Mouse (Mus musculus) limb, embryonic 15.5 days (tissue): ENCODE measurements around the gene Tnnc2. TPM values are rescaled to one million over a fixed set of nuclear protein-coding genes. Genes with fewer than 3 reads are reported as not detected.

ENCODE experiments used
- ATAC-seq: fragments of 200-750 bp; cut with Nextera tagmentation; 2 replicates; pipeline ENCODE4 v1.8.0; 2017; ENCODE audit warnings: low read depth, moderate TSS enrichment; ENCODE audit not compliant: insufficient number of reproducible peaks, low FRiP score, low TSS enrichment
- H3K27ac ChIP-seq: fragments of 300-500 bp; sonication (generic); 2 replicates; pipeline ENCODE4 v1.5.1; 2015; ENCODE audit warnings: moderate library complexity, mild to moderate bottlenecking, inconsistent platforms
- H3K27me3 ChIP-seq: fragments of 300-500 bp; sonication (generic); 2 replicates; pipeline ENCODE4 v1.6.1; 2015; ENCODE audit warnings: inconsistent platforms
- H3K36me3 ChIP-seq: fragments of 300-500 bp; sonication (generic); 2 replicates; pipeline ENCODE4 v1.6.1; 2015; ENCODE audit warnings: inconsistent platforms
- H3K4me1 ChIP-seq: fragments of 300-500 bp; sonication (generic); 2 replicates; pipeline ENCODE4 v1.6.1; 2015; ENCODE audit warnings: inconsistent platforms
- H3K4me2 ChIP-seq: fragments of 300-500 bp; sonication (generic); 2 replicates; pipeline ENCODE4 v1.6.1; 2015; ENCODE audit warnings: mild to moderate bottlenecking, inconsistent platforms
- H3K4me3 ChIP-seq: fragments of 300-500 bp; sonication (generic); 2 replicates; pipeline ENCODE4 v1.5.1; 2015; ENCODE audit warnings: mild to moderate bottlenecking, inconsistent platforms
- H3K9ac ChIP-seq: fragments of 300-500 bp; sonication (generic); 2 replicates; pipeline ENCODE4 v1.6.1; 2015; ENCODE audit warnings: inconsistent platforms
- H3K9me3 ChIP-seq: fragments of 300-500 bp; sonication (generic); 2 replicates; pipeline ENCODE4 v1.6.1; 2016; ENCODE audit warnings: inconsistent platforms
- WGBS: fragments of 180-500 bp; shearing (Covaris S2); methylation state at CpG from one replicate; pipeline ENCODE4 v1.1.7; 2015; 5-methylcytosine and 5-hydroxymethylcytosine counted together
- polyA plus RNA-seq: library from polyadenylated mRNA; unstranded; fragments of >200 nt; fragmentation: Nextera tagmentation; extraction: Ambion mirVana; gene quantifications from 2 replicates; pipeline ENCODE4 v1.2.1, GENCODE M21; 2015

Tnnc2 gene
- polyA plus RNA-seq, 1 experiment from 2014 or later = 350 TPM

- Histone ChIP-seq H3K27me3 (no peaks in the 10 kb centered on the region), H3K4me2 (no peak overlapping the region), H3K27ac (no peak overlapping the region), H3K9me3 (no peaks in the 10 kb centered on the region), H3K4me3 (no peak overlapping the region), H3K36me3 (peaks cover 52% of the 10 kb centered on the region), H3K9ac (no peak overlapping the region), H3K4me1 (peaks cover 17% of the 10 kb centered on the region)
- no peak for ATAC-seq
- WGBS = 87% methylated on average over 6 of the region's 6 CpGs
Measured at GRCm38 (mm10) chr2:164748991-164749390, 30.8 kb downstream of the Tnnc2 start.

- WGBS = 75% methylated on average over 4 of the region's 4 CpGs
Measured at GRCm38 (mm10) chr2:164748191-164748590, 31.6 kb downstream of the Tnnc2 start.

DNA sequence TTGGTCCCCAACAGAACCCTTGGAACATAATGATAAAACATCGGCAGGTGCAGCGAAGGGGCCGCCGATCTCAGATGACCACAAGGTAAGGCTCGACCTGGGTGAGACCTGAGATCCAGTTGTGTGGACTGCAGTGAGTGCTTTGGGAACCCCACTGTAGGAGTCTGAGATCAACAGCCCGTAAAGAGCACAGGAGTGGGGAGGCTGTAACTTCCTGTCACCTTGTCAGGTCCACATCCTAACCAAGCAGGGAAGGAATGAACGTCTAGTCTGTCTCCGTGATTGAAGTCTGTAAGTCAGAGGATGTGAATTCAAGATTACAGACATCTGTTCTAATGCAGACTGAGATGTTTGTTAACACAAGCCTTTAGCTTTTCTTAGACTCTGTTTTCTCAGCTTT is 33.1 kb downstream of the Tnnc2 start:
- Histone ChIP-seq H3K4me1 (peaks cover 22% of the 10 kb centered on the region), H3K9me3 (no peaks in the 10 kb centered on the region)
- 45% methylated on average over 8 of the region's 8 CpGs for WGBS

More at GRCm38 (mm10) chr2:164748191-164748590, 31.6 kb downstream of the Tnnc2 start:
- Histone ChIP-seq H3K4me1 (peaks cover 22% of the 10 kb centered on the region), H3K9ac (no peak overlapping the region), H3K4me2 (no peak overlapping the region), H3K27me3 (no peaks in the 10 kb centered on the region), H3K4me3 (no peak overlapping the region), H3K36me3 (peaks cover 45% of the 10 kb centered on the region), H3K27ac (no peak overlapping the region), H3K9me3 (no peaks in the 10 kb centered on the region)
- ATAC-seq = no peak

GRCm38 (mm10) chr2:164745843-164746479 is 33.8 kb downstream of the Tnnc2 start, which contains the start of the genes Wfdc3 and Dnttip1:
Wfdc3 (minus strand) TSS chr2:164745931.
Dnttip1 (plus strand) TSS chr2:164745983.
- ATAC-seq = peak; percentile 79
- Histone ChIP-seq H3K36me3 (peaks cover 32% of the 10 kb centered on the region), H3K27me3 (no peaks in the 10 kb centered on the region), H3K9ac (peak within 1 kb of the TSS; percentile 95), H3K27ac (peak within 1 kb of the TSS; percentile 65), H3K9me3 (no peaks in the 10 kb centered on the region), H3K4me3 (peak within 1 kb of the TSS; percentile 96), H3K4me1 (peaks cover 22% of the 10 kb centered on the region), H3K4me2 (peak within 1 kb of the TSS; percentile 77)
- WGBS = under 1% methylated on average over 49 of the region's 70 CpGs

More for the DNA sequence above, 33.1 kb downstream of the Tnnc2 start:
- peak overlapping the region; percentile 65; the same call in 1 of the 2 replicates for H3K27ac ChIP-seq
- no peaks in the 10 kb centered on the region for H3K27me3 ChIP-seq
- peak overlapping the region; percentile 77 for H3K4me2 ChIP-seq
- ATAC-seq = no peak
- H3K36me3 ChIP-seq = peaks cover 35% of the 10 kb centered on the region
- peak overlapping the region; percentile 95 for H3K9ac ChIP-seq
- peak overlapping the region; percentile 96 for H3K4me3 ChIP-seq

DNA sequence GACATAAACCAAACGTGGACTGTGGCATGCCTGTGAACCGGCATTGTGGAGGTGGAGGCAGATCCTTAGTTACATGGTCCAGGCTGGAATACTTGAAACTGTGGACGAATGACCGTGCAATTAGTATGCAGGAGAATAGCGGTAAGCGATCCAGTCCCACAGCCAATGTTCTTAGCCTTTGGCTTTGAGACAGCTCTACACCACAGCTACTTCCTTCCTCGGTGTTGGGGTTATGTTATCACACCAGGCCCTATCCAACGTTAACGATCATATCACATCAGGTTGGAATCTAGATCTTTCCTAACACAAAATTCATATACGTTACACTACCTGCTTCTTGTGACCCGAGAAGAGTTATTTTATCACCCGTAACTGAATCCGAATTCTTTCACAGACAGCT is 34.8 kb downstream of the Tnnc2 start:
- ATAC-seq = no peak
- H3K4me3 ChIP-seq = peak overlapping the region; percentile 96
- WGBS = 68% methylated on average over 13 of the region's 13 CpGs

DNA sequence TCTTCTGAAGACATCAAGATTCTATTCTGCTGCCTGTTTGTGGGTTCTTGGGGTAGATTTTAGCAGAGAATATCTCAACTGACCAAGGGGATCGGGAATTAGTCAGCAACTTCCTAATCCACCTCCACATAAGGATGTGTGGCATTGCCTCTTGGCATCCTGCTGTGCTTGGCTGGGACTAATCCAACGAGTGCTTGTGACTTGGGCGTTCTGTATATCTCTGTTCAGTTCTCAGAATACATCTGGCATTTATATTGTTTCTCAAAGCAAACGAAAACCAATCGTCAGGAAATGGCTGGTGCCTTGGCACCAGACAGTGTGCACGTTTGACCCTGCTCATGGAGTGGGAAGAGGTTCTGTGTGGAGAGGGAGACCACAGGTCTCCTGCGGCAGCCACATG is 39.9 kb downstream of the Tnnc2 start:
- Histone ChIP-seq H3K27me3 (no peaks in the 10 kb centered on the region), H3K9me3 (no peaks in the 10 kb centered on the region), H3K27ac (no peak overlapping the region), H3K4me2 (no peak overlapping the region), H3K9ac (no peak overlapping the region), H3K36me3 (no peaks in the 10 kb centered on the region), H3K4me1 (peaks cover 4% of the 10 kb centered on the region; the same call in 1 of the 2 replicates), H3K4me3 (no peak overlapping the region)
- no peak for ATAC-seq
- WGBS = 38% methylated on average over 7 of the region's 7 CpGs

More for the DNA sequence above, 34.8 kb downstream of the Tnnc2 start:
- Histone ChIP-seq H3K4me2 (peak overlapping the region; percentile 69), H3K36me3 (peaks cover 23% of the 10 kb centered on the region), H3K27ac (no peak overlapping the region), H3K9ac (peak overlapping the region; percentile 95; the same call in 1 of the 2 replicates), H3K4me1 (peaks cover 22% of the 10 kb centered on the region), H3K27me3 (no peaks in the 10 kb centered on the region), H3K9me3 (no peaks in the 10 kb centered on the region)

GRCm38 (mm10) chr2:164737377-164738090 is 42.2 kb downstream of the Tnnc2 start:
- H3K4me1 ChIP-seq = no peaks in the 10 kb centered on the region; the same call in 1 of the 2 replicates
- H3K27ac ChIP-seq = no peak overlapping the region
- no peaks in the 10 kb centered on the region for H3K36me3 ChIP-seq
- H3K9me3 ChIP-seq = no peaks in the 10 kb centered on the region
- 57% methylated on average over 3 of the region's 3 CpGs for WGBS
- no peak overlapping the region for H3K9ac ChIP-seq
- H3K27me3 ChIP-seq = no peaks in the 10 kb centered on the region
- H3K4me2 ChIP-seq = no peak overlapping the region
- H3K4me3 ChIP-seq = no peak overlapping the region
- no peak for ATAC-seq

GRCm38 (mm10) chr2:164735446-164735845 is 44.3 kb downstream of the Tnnc2 start:
- Histone ChIP-seq H3K4me1 (no peaks in the 10 kb centered on the region; the same call in 1 of the 2 replicates), H3K27me3 (no peaks in the 10 kb centered on the region), H3K9ac (no peak overlapping the region), H3K36me3 (no peaks in the 10 kb centered on the region), H3K4me2 (no peak overlapping the region), H3K9me3 (no peaks in the 10 kb centered on the region), H3K4me3 (no peak overlapping the region), H3K27ac (0 out of 2 replicates have a peak overlapping the region, but pooled peaks have one; percentile 7)
- no peak for ATAC-seq
- 79% methylated on average over 5 of the region's 5 CpGs for WGBS

GRCm38 (mm10) chr2:164734839-164735238 is 44.9 kb downstream of the Tnnc2 start:
- no peak overlapping the region for H3K27ac ChIP-seq
- no peaks in the 10 kb centered on the region for H3K27me3 ChIP-seq
- no peaks in the 10 kb centered on the region for H3K36me3 ChIP-seq
- no peaks in the 10 kb centered on the region for H3K4me1 ChIP-seq
- H3K9me3 ChIP-seq = no peaks in the 10 kb centered on the region
- no peak overlapping the region for H3K4me3 ChIP-seq
- no peak overlapping the region for H3K9ac ChIP-seq
- no peak for ATAC-seq
- 83% methylated on average over 5 of the region's 5 CpGs for WGBS
- no peak overlapping the region for H3K4me2 ChIP-seq

- 93% methylated on average over 2 of the region's 2 CpGs for WGBS
- ATAC-seq = no peak
Measured at GRCm38 (mm10) chr2:164733259-164733658, 46.5 kb downstream of the Tnnc2 start.

DNA sequence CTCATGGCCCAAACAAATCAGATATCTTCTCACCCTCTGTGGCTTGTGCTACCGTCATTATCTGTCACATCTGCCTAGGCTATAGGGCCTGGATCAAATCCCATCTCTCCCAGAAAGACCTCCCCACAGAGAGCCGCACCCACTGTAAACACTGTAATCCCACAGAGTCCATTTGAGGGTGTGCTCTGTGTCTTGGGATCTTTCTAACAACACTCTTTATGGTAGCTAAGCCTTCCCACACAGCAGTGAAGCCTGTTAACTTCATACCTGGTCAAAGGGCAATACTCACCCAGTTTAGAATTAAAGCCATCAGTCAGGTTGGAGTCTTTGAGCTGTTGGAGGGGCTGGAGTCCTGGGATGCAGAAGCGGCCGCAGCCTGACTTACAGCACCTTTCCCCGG is 48.0 kb downstream of the Tnnc2 start:
- no peak for ATAC-seq
- H3K27ac ChIP-seq = no peak overlapping the region
- H3K4me2 ChIP-seq = no peak overlapping the region
- H3K9me3 ChIP-seq = no peaks in the 10 kb centered on the region
- no peaks in the 10 kb centered on the region for H3K36me3 ChIP-seq
- no peak overlapping the region for H3K4me3 ChIP-seq
- no peaks in the 10 kb centered on the region for H3K4me1 ChIP-seq
- no peak overlapping the region for H3K9ac ChIP-seq
- no peaks in the 10 kb centered on the region for H3K27me3 ChIP-seq
- 67% methylated on average over 5 of the region's 5 CpGs for WGBS

More at GRCm38 (mm10) chr2:164733259-164733658, 46.5 kb downstream of the Tnnc2 start:
- no peaks in the 10 kb centered on the region for H3K27me3 ChIP-seq
- H3K36me3 ChIP-seq = no peaks in the 10 kb centered on the region
- H3K27ac ChIP-seq = no peak overlapping the region
- H3K9me3 ChIP-seq = no peaks in the 10 kb centered on the region
- H3K4me1 ChIP-seq = no peaks in the 10 kb centered on the region
- no peak overlapping the region for H3K4me2 ChIP-seq
- no peak overlapping the region for H3K9ac ChIP-seq
- H3K4me3 ChIP-seq = no peak overlapping the region
